Mouse (Mus musculus) heart, postnatal 25 days (tissue): Measurements from ENCODE around the gene Snrpd3. TPM values are rescaled to one million over a fixed set of nuclear protein-coding genes. Genes with fewer than 3 reads are reported as not detected.
A peak's percentile ranks its signal among the peaks of the same experiment; 100 is the strongest.
"Not testable (repeated sequence)": the region's sequence is repeated elsewhere in the genome, so short reads cannot be mapped to it uniquely, and the experiment has no call there.

ENCODE experiments used
- DNase-seq: peaks from one replicate; pipeline ENCODE4 v3.0.0; 2022; ENCODE audit warnings: low spot score
- intact Hi-C: fragments of 180-260 bp; cut with DNase I; formaldehyde crosslinking; loops from one replicate; pipeline ENCODE4 v1.15.1; 2025
- total RNA-seq, 2 experiments: library from RNA; stranded (reverse); gene quantifications; 2 replicates each; pipeline ENCODE4 v1.2.3; 2021

Snrpd3 gene
- total RNA-seq, 2 experiments from 2014 or later = 65.8 to 72.0 TPM

DNA sequence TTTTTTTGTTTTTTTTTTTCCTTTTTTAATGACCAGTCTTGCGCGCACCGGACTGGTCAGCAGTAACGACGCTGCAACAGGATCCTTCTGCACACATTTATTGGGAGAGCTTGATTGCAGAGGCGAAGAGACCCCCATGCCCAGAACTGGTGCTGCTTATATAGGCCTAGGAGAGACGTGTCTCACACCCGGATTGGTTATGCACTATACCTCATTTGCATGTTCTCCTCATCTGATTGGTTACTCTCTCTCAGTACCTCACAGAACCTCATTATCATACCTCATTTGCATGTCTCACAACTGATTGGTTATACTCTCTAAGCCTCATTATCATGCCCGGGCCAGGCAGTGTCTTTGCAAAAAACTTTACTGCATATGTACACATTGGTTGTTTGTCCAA, 8.1 kb downstream of the Snrpd3 start:
- DNase-seq, intact Hi-C loops: not testable (repeated sequence)

- intact Hi-C loops = no loop called here
- DNase-seq = no peak
These were observed 13.0 kb downstream of the Snrpd3 start for GRCm38 (mm10) chr10:75530322-75530721.

GRCm38 (mm10) chr10:75531532-75532090, 14.3 kb downstream of the Snrpd3 start:
- intact Hi-C loops = no loop called here
- no peak for DNase-seq

GRCm38 (mm10) chr10:75534216-75534615, 16.9 kb downstream of the Snrpd3 start:
- intact Hi-C loops = no loop called here
- no peak for DNase-seq

DNA sequence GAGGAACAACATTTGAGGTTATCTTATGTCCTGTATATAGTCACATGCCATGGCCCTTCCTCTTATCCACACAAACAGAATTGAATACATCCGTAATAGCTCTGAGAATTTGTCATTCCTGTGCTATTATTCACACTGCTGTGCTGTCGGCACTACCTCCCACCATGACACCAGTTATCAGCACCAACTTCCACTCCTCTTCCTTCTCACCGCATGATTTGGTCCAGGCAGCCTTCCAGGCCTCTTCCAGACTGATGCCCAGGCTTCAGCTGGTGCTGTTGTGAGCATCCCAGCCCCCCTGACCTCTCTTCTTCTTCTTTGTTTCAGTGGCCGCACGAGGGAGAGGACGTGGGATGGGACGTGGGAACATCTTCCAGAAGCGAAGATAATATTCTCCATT, 17.6 kb downstream of the Snrpd3 start:
- intact Hi-C loops = no loop called here

GRCm38 (mm10) chr10:75535423-75535822, 18.1 kb downstream of the Snrpd3 start:
- intact Hi-C loops = no loop called here

More for the DNA sequence above, 17.6 kb downstream of the Snrpd3 start:
- DNase-seq = no peak

GRCm38 (mm10) chr10:75536123-75536522, 18.8 kb downstream of the Snrpd3 start:
- intact Hi-C loops = no loop called here
- DNase-seq = no peak

More at GRCm38 (mm10) chr10:75535423-75535822, 18.1 kb downstream of the Snrpd3 start:
- no peak for DNase-seq

DNA sequence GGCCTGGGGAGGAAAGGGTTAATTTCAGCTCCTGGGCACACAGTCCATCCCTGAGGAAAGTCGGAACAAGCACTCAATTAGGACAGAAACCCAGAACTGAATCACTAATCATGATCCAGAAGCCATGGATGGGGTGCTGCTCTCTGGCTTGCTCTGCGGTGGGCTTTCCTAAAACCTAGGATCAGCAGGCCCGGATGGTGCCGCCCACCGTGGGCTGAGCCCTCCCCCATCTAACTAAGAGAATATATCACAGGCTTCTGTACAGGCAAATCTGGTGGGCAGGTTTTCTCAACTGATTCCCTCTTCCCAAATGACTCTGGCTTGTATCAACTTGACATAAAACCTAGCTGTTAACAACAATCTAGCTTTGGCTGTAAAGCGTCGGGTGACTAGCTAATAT, 30.6 kb downstream of the Snrpd3 start:
- intact Hi-C loops = no loop called here

DNA sequence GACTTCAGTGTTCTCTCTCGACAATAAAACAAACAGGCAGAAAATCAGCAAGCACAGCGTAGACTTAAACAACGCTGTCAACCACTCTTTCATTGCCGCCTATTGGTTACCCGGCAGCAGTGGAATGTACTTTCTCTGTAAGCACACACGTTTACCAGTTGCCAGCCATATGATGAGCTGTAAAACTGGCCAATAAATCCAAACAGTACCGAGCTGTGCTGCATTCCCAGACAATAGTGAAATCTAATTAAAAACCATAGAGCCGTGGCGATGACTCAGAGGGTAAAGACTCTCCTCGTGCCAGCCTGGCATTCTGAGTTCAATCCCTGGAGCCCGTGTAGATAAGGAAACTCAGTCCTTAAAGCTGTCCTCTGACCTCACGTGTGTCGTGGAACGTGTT, 31.1 kb downstream of the Snrpd3 start:
- DNase-seq = no peak
- intact Hi-C loops = no loop called here

More for the DNA sequence above, 30.6 kb downstream of the Snrpd3 start:
- DNase-seq = no peak

GRCm38 (mm10) chr10:75549886-75550285, 32.5 kb downstream of the Snrpd3 start:
- DNase-seq = no peak
- intact Hi-C loops = no loop called here

DNA sequence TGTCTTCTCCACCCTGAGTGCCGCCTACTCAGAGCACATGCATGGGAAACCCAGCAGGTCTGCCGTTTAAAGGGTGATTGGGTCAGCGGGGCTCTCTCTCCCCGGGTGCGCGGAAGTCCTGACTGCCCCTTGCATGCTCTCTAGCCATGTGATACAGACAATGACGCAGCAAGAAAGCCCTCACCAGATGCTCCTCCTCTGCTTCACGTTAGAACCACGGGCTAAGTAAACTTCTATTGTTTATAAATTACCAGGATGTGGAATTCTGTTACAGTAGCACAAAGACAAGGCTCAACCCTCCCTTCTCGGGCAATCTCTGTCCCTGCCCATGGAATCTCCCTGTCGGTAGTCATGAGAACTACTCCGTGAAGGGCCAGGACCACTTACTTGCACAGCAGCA, 33.8 kb downstream of the Snrpd3 start:
- no peak for DNase-seq
- intact Hi-C loops = no loop called here

- intact Hi-C loops = no loop called here
- DNase-seq = no peak
These were observed 34.8 kb downstream of the Snrpd3 start for GRCm38 (mm10) chr10:75552106-75552505.

DNA sequence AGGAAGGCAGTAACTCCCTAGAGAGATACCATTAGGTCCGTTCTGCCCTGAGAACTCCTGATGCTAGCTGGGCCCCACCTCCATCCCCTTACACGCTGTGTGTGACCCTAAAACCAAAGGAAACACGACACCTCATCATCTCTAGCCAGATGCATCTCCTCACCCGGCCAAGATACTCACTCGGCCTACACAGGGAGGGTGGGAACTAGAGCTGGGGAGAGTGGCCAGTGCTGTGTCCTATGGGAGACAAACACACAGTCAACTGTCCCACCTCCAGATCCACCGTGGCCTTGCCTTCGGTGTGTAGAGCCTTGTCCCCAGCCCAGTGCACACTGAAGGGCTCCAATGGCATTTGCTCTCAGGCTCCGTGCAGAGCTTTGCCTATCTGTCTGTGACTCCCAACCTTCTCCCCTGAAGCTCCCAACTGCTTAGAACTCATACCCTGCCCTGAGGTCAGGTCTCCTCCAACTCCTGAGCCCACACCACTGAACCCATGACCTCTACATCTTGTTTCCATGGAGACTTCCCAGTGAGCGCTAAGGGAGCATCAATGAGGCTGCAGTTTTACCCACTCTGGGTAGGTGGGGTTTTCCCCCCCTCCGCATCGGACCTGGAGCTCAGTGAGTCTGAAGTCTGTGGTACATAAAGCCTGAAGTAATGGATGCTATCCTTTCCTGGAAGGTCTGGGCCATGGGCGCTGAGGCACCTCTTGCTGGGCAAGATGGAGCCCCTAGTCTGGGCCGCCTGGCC, 35.5 kb downstream of the Snrpd3 start:
- intact Hi-C loops = no loop called here

DNA sequence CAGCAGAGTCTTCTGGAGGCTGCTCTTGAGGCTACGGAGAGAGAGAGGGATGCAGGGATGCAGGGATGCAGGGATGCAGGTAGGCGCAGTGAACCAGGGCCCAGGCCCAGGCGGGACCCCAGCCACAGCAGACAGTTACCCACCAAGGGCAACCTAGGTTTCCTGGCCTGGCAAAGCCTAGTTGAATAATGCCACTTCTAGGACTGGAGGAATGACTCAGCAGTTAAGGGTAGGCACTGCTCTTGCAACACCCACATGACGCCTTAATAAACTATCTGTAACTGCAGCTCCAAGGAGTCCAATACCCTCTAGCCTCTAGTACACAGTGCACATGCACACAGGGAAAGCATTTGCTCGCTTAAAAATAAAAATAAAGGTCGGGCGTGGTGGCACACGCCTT, 36.7 kb downstream of the Snrpd3 start:
- intact Hi-C loops = no loop called here
- no peak for DNase-seq

More for the DNA sequence above, 35.5 kb downstream of the Snrpd3 start:
- DNase-seq = no peak

- intact Hi-C loops = no loop called here
- DNase-seq = no peak
These were observed 38.2 kb downstream of the Snrpd3 start for GRCm38 (mm10) chr10:75555557-75555956.

- DNase-seq = no peak
- intact Hi-C loops = no loop called here
These were observed 38.7 kb downstream of the Snrpd3 start for GRCm38 (mm10) chr10:75556026-75556425.

DNA sequence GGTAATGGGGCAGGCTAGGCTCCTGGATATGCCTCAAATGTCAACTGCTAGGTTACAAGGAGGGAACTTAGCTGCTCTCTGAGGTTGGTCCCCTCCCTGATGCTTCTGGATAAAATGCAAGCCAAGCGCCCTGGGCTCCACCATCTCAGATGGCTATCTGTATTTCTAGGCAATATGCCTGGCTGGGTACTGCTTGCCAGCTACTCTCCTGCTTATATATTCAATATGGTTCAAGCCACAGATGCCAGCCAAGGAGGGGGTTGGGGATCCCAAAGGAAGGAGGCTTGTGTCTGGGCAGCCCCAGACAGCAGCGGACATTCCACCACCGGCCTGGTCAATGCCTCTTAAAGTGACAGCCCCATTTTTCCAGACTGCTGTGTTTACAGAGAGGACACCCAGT, 41.2 kb downstream of the Snrpd3 start:
- intact Hi-C loops = no loop called here
- no peak for DNase-seq

GRCm38 (mm10) chr10:75559041-75559675, 41.8 kb downstream of the Snrpd3 start:
- no peak for DNase-seq
- intact Hi-C loops = no loop called here

DNA sequence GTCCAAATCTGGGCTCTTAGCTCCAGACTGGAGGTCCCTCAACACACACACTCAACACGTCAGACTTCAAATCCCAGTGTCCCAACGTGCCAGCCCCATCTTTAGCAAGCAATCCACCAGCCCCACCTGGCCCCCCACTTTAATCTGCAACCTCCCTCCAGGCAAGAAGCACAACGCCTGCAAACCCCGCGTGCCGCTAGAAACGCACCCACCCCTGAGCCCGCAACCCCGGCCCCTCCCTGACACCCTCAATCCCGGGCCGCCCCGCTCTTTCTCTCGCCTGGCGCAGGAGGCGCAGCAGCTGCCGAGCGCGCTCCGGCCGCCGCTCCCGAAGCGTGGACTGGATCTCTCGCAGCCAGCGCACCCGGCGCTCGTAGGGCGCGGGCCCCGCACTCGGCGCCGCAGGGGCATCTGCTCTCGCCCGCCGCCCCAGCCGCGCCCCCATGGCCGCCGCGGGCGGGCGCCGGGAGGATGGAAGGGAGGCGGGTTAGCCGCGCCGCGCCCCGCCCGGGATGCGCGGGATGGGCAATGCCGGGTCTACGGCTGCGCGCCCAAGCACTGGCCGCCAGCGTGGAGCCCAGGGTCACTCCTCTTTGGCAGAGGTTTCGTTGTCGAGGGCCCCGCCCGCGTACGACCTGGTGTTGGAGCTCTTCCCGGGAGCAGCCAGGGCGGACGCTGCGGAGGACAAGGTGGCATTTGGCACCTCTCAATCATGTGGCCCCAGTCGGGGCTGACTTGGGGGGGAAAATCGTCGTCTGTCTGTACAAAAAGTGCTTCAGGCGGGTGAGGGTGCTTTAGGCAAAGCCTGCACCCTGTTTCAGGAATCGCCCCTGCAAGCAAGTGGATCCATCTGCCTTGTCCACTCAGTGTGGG, 42.6 kb downstream of the Snrpd3 start, which contains the start of gene Lrrc75b:
Gene Lrrc75b, minus strand, starts transcription at position 655 of the 873 bp plus-strand sequence.
- peak; percentile 37 for DNase-seq
- intact Hi-C loops = no loop called here

- no peak for DNase-seq
- intact Hi-C loops = no loop called here
These were observed 43.2 kb downstream of the Snrpd3 start for GRCm38 (mm10) chr10:75560549-75560899.
